Comparison of ENCODE assay signal across 20 mouse cellular contexts in the genomic region with DNA sequence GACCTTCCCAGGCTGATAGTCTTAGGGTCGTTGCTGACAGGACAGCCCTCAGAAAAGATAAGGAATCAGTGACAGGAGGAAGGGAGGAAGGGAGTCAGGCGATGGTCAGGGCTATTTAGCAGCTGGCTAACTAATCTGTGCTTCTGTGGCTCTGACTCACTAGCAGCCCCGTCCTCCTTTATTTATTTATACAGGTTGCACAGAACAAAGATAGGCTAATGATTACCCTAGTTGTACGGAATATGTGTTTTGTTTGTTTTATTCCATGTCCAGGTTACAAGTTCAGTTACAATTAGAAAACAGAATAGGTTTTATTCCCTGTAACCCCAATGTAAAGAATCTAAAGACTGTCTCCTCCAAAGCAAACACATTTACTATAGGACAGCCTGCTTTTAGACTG. TPM values are rescaled to one million over a fixed set of nuclear protein-coding genes. Genes with fewer than 3 reads are reported as not detected.
DNase-seq lines count a peak whose midpoint lies in the region; ATAC-seq and TF ChIP-seq lines count a peak whose summit lies in the region.
"Had no signal": no experiment of that assay in that cellular context is flagged by ENCODE, and none has a peak within 500 bp of the region (broad histone marks: within the 10 kb centered on the region; RNA-seq: fewer than 3 reads in every experiment).

No protein-coding gene starts in this region.

- peaks cover 9% of the 10 kb centered on the region for H3K4me1 ChIP-seq in forebrain, embryonic 16.5 days (replicated peaks; ENCODE audit: control insufficient read depth, insufficient read depth, low read length)
- peaks cover 8% of the 10 kb centered on the region for H3K4me1 ChIP-seq in forebrain, embryonic 12.5 days
- H3K4me1 ChIP-seq in liver, adult 2 months (ENCODE audit: control insufficient read depth, insufficient read depth, low read length), result peaks cover 16% of the 10 kb centered on the region
- H3K4me1 ChIP-seq in liver, embryonic 12.5 days, result peaks cover 39% of the 10 kb centered on the region
- peaks cover 18% of the 10 kb centered on the region for H3K4me1 ChIP-seq in neural tube, embryonic 13.5 days (replicated peaks)
- H3K4me1 ChIP-seq in thymus, adult 2 months (replicated peaks; ENCODE audit: control insufficient read depth, insufficient read depth, low read length), result peaks cover 12% of the 10 kb centered on the region

- 59% methylated on average over 4 of the region's 4 CpGs for WGBS in forebrain, embryonic 16.5 days
- WGBS in forebrain, embryonic 12.5 days, result 52% methylated on average over 4 of the region's 4 CpGs
- WGBS in liver, adult 2 months, result 5% methylated on average over 4 of the region's 4 CpGs
- 12% methylated on average over 4 of the region's 4 CpGs for WGBS in liver, embryonic 12.5 days (ENCODE audit: insufficient replicate concordance)
- WGBS in neural tube, embryonic 13.5 days, result 46% methylated on average over 4 of the region's 4 CpGs
- 74% methylated on average over 4 of the region's 4 CpGs for WGBS in thymus, adult 2 months

- 0 out of 2 replicates have a peak overlapping the region, but pooled peaks have one; percentile 9 for H3K9ac ChIP-seq in forebrain, embryonic 16.5 days (replicated peaks; ENCODE audit: low read depth, low read length)
- H3K9ac ChIP-seq in forebrain, embryonic 12.5 days, result no peak overlapping the region
- peak overlapping the region; percentile 10; the same call in 1 of the 2 replicates for H3K9ac ChIP-seq in liver, adult 2 months (ENCODE audit: low read depth, low read length)
- no peak overlapping the region for H3K9ac ChIP-seq in liver, embryonic 12.5 days
- H3K9ac ChIP-seq in neural tube, embryonic 13.5 days, result peak overlapping the region; percentile 3; the same call in 1 of the 2 replicates
- H3K9ac ChIP-seq: embryonic facial prominence, embryonic 12.5 days; forebrain, postnatal 0 days; hindbrain, embryonic 12.5 days had no signal

- no peak for TF ChIP-seq CTCF in liver, adult 2 months (IDR thresholded peaks at IDR 0.05; ENCODE audit: low read depth, low read length)
- no peak for TF ChIP-seq CTCF in thymus, adult 2 months (IDR thresholded peaks at IDR 0.05; ENCODE audit: borderline replicate concordance, control insufficient read depth, extremely low read depth, insufficient read depth, low read length, poor library complexity)

- intact Hi-C loops in left cerebral cortex, postnatal 14 days (cut with DNase I), result no loop called here

- H3K27me3 ChIP-seq in forebrain, embryonic 16.5 days (replicated peaks; ENCODE audit: control insufficient read depth, insufficient read depth, low read length), result no peaks in the 10 kb centered on the region
- no peaks in the 10 kb centered on the region for H3K27me3 ChIP-seq in forebrain, embryonic 12.5 days
- no peaks in the 10 kb centered on the region for H3K27me3 ChIP-seq in liver, adult 2 months (ENCODE audit: control insufficient read depth, insufficient read depth, low read length)
- H3K27me3 ChIP-seq in liver, embryonic 12.5 days (replicated peaks), result peaks cover 17% of the 10 kb centered on the region
- peaks cover under 1% of the 10 kb centered on the region; the same call in 1 of the 2 replicates for H3K27me3 ChIP-seq in neural tube, embryonic 13.5 days
- H3K27me3 ChIP-seq in thymus, adult 2 months (ENCODE audit: control insufficient read depth, insufficient read depth, low read length), result no peaks in the 10 kb centered on the region; the same call in 1 of the 2 replicates
- H3K27me3 ChIP-seq: hindbrain, embryonic 12.5 days had no signal

- no peaks in the 10 kb centered on the region for H3K9me3 ChIP-seq in forebrain, embryonic 16.5 days (ENCODE audit: control insufficient read depth, low read length)
- no peaks in the 10 kb centered on the region for H3K9me3 ChIP-seq in forebrain, embryonic 12.5 days
- no peaks in the 10 kb centered on the region for H3K9me3 ChIP-seq in liver, embryonic 12.5 days (replicated peaks)
- H3K9me3 ChIP-seq in neural tube, embryonic 13.5 days, result no peaks in the 10 kb centered on the region
- H3K9me3 ChIP-seq: embryonic facial prominence, embryonic 12.5 days; G1E; hindbrain, embryonic 12.5 days had no signal

- TF ChIP-seq POLR2A in liver, adult 2 months (IDR thresholded peaks at IDR 0.05; ENCODE audit: extremely low read depth, insufficient read depth, low read length), result no peak
- no peak for TF ChIP-seq POLR2A in thymus, adult 2 months (IDR thresholded peaks at IDR 0.05; ENCODE audit: control insufficient read depth, extremely low read depth, insufficient read depth, low read length, poor library complexity)

- no peaks in the 10 kb centered on the region for H3K79me2 ChIP-seq in liver, adult 2 months (ENCODE audit: control insufficient read depth, insufficient read depth, low read length)

- DNase-seq in liver, adult 2 months (ENCODE audit: extremely low read depth, low read depth, low spot score), result peak; percentile 90
- DNase-seq in neural tube, embryonic 10.5 days (ENCODE audit: extremely low spot score, low spot score), result no peak
- no peak for DNase-seq in thymus, adult 2 months
- DNase-seq in left cerebral cortex, postnatal 14 days (ENCODE audit: low spot score in 2 of 2), result no peak
- DNase-seq: adrenal gland, postnatal 14 days; B cell, adult 2 months; cerebellum, adult 9-10 months; cerebellum, postnatal 25 days; forebrain, postnatal 0 days; gastrocnemius, postnatal 14 days; heart, postnatal 10 days; heart, postnatal 4 days had no signal

- no peak for ATAC-seq in forebrain, embryonic 16.5 days
- ATAC-seq in forebrain, embryonic 12.5 days (ENCODE audit: low FRiP score), result no peak
- ATAC-seq in liver, embryonic 12.5 days, result no peak
- ATAC-seq in neural tube, embryonic 13.5 days (ENCODE audit: low read depth), result no peak
- ATAC-seq: CD4-positive, CD25-positive, alpha-beta regulatory T cell, adult 4 months; forebrain, postnatal 0 days had no signal

- H3K27ac ChIP-seq in forebrain, embryonic 16.5 days (ENCODE audit: low read length), result no peak overlapping the region
- H3K27ac ChIP-seq in forebrain, embryonic 12.5 days, result no peak overlapping the region
- peak overlapping the region; percentile 19 for H3K27ac ChIP-seq in liver, adult 2 months (replicated peaks; ENCODE audit: insufficient read depth, low read depth, low read length)
- no peak overlapping the region for H3K27ac ChIP-seq in liver, embryonic 12.5 days
- H3K27ac ChIP-seq in neural tube, embryonic 13.5 days (replicated peaks), result no peak overlapping the region
- H3K27ac ChIP-seq in thymus, adult 2 months (ENCODE audit: control insufficient read depth, insufficient read depth, low read length), result no peak overlapping the region
- H3K27ac ChIP-seq: embryonic facial prominence, embryonic 12.5 days; hindbrain, embryonic 12.5 days had no signal

- H3K4me3 ChIP-seq in forebrain, embryonic 16.5 days (replicated peaks; ENCODE audit: low read length), result no peak overlapping the region
- H3K4me3 ChIP-seq in forebrain, embryonic 12.5 days (replicated peaks), result no peak overlapping the region
- H3K4me3 ChIP-seq in liver, adult 2 months (ENCODE audit: insufficient read depth, low read depth, low read length), result no peak overlapping the region
- H3K4me3 ChIP-seq in liver, embryonic 12.5 days, result no peak overlapping the region
- H3K4me3 ChIP-seq in neural tube, embryonic 13.5 days, result no peak overlapping the region
- no peak overlapping the region for H3K4me3 ChIP-seq in thymus, adult 2 months (ENCODE audit: control insufficient read depth, insufficient read depth, low read length)
- H3K4me3 ChIP-seq: embryonic facial prominence, embryonic 12.5 days; hindbrain, embryonic 12.5 days had no signal

- no peak overlapping the region for H3K4me2 ChIP-seq in forebrain, embryonic 16.5 days (ENCODE audit: low read length)
- H3K4me2 ChIP-seq in forebrain, embryonic 12.5 days, result no peak overlapping the region
- no peak overlapping the region for H3K4me2 ChIP-seq in liver, embryonic 12.5 days
- H3K4me2 ChIP-seq in neural tube, embryonic 13.5 days, result no peak overlapping the region
- H3K4me2 ChIP-seq: embryonic facial prominence, embryonic 12.5 days; hindbrain, embryonic 12.5 days had no signal

- H3K36me3 ChIP-seq in forebrain, embryonic 16.5 days (ENCODE audit: control insufficient read depth, insufficient read depth), result no peaks in the 10 kb centered on the region
- H3K36me3 ChIP-seq in forebrain, embryonic 12.5 days (replicated peaks), result no peaks in the 10 kb centered on the region; the same call in 1 of the 2 replicates
- no peaks in the 10 kb centered on the region for H3K36me3 ChIP-seq in liver, adult 2 months (ENCODE audit: control insufficient read depth, insufficient read depth, low read length)
- H3K36me3 ChIP-seq in liver, embryonic 12.5 days, result no peaks in the 10 kb centered on the region
- peaks cover 5% of the 10 kb centered on the region; the same call in 1 of the 2 replicates for H3K36me3 ChIP-seq in neural tube, embryonic 13.5 days
- H3K36me3 ChIP-seq in thymus, adult 2 months (ENCODE audit: control insufficient read depth, insufficient read depth, low read length), result no peaks in the 10 kb centered on the region

RNA-seq across cellular contexts. Expression of a gene that starts 2.7 kb away (rescaled TPM):
- 33.7 and 36.0 TPM in 2 replicates for polyA plus RNA-seq in forebrain, embryonic 16.5 days (2015; fragmentation: Nextera tagmentation; extraction: Ambion mirVana)
- 28.1 and 32.2 TPM in 2 replicates for polyA plus RNA-seq in forebrain, embryonic 12.5 days (2016; fragmentation: Nextera tagmentation; extraction: Ambion mirVana)
- total RNA-seq in liver, adult 2 months (2014; rRNA removed), result 5.9 and 8.0 TPM in 2 replicates
- 13.2 and 13.7 TPM in 2 replicates for polyA plus RNA-seq in liver, adult 2 months (2012; rRNA removed)
- polyA plus RNA-seq in liver, embryonic 12.5 days (2016; fragmentation: Nextera tagmentation; extraction: Ambion mirVana), result 6.7 and 6.9 TPM in 2 replicates
- 36.8 and 37.4 TPM in 2 replicates for polyA plus RNA-seq in neural tube, embryonic 13.5 days (2015; fragmentation: Nextera tagmentation; extraction: Ambion mirVana)
- 39.0 and 49.5 TPM in 2 replicates for polyA plus RNA-seq in thymus, adult 2 months (2012; rRNA removed)
- total RNA-seq in left cerebral cortex, postnatal 14 days (2021), result 10 to 100 TPM; 33.0 to 37.4 TPM

RNA-seq across cellular contexts. Expression of a gene that starts 5.3 kb away (rescaled TPM):
- polyA plus RNA-seq in forebrain, embryonic 16.5 days (2015; fragmentation: Nextera tagmentation; extraction: Ambion mirVana), result 3.0 and 5.0 TPM in 2 replicates
- polyA plus RNA-seq in forebrain, embryonic 12.5 days (2016; fragmentation: Nextera tagmentation; extraction: Ambion mirVana), result 0.62 and 1.1 TPM in 2 replicates
- 3.1 and 4.1 TPM in 2 replicates for total RNA-seq in liver, adult 2 months (2014; rRNA removed)
- 2.1 and 3.3 TPM in 2 replicates for polyA plus RNA-seq in liver, adult 2 months (2012; rRNA removed)
- polyA plus RNA-seq in liver, embryonic 12.5 days (2016; fragmentation: Nextera tagmentation; extraction: Ambion mirVana), result 1.1 and 1.2 TPM in 2 replicates
- polyA plus RNA-seq in neural tube, embryonic 13.5 days (2015; fragmentation: Nextera tagmentation; extraction: Ambion mirVana), result 4.1 and 4.9 TPM in 2 replicates
- 16.4 and 21.0 TPM in 2 replicates for polyA plus RNA-seq in thymus, adult 2 months (2012; rRNA removed)
- 10 to 100 TPM; 32.1 to 33.3 TPM for total RNA-seq in left cerebral cortex, postnatal 14 days (2021)

RNA-seq across cellular contexts. Expression of a gene that starts 34.2 kb away (rescaled TPM):
- polyA plus RNA-seq in forebrain, embryonic 16.5 days (2015; fragmentation: Nextera tagmentation; extraction: Ambion mirVana), result 109 and 117 TPM in 2 replicates
- polyA plus RNA-seq in forebrain, embryonic 12.5 days (2016; fragmentation: Nextera tagmentation; extraction: Ambion mirVana), result 134 and 135 TPM in 2 replicates
- 17.5 and 21.1 TPM in 2 replicates for total RNA-seq in liver, adult 2 months (2014; rRNA removed)
- polyA plus RNA-seq in liver, adult 2 months (2012; rRNA removed), result 38.6 and 46.0 TPM in 2 replicates
- polyA plus RNA-seq in liver, embryonic 12.5 days (2016; fragmentation: Nextera tagmentation; extraction: Ambion mirVana), result 152 and 157 TPM in 2 replicates
- 90.8 and 99.0 TPM in 2 replicates for polyA plus RNA-seq in neural tube, embryonic 13.5 days (2015; fragmentation: Nextera tagmentation; extraction: Ambion mirVana)
- polyA plus RNA-seq in thymus, adult 2 months (2012; rRNA removed), result 81.2 and 93.7 TPM in 2 replicates
- 100 to 1,000 TPM; 117 to 120 TPM for total RNA-seq in left cerebral cortex, postnatal 14 days (2021)

Comparison
In these comparisons a context has a peak if more than half of its experiments do, and no peak if none do; other contexts are left out.
1. H3K9ac ChIP-seq: peak in forebrain, embryonic 16.5 days (single experiment), liver, adult 2 months (single experiment) and neural tube, embryonic 13.5 days (single experiment); none in forebrain, embryonic 12.5 days (single experiment) and liver, embryonic 12.5 days (single experiment).